Mouse (Mus musculus) large intestine, adult 2 months (tissue): Measurements from ENCODE around the gene Fam198b. TPM values are rescaled to one million over a fixed set of nuclear protein-coding genes. Genes with fewer than 3 reads are reported as not detected.
"Not testable (repeated sequence)": the region's sequence is repeated elsewhere in the genome, so short reads cannot be mapped to it uniquely, and the experiment has no call there.

Source experiments
- DNase-seq: peaks from one replicate; pipeline ENCODE4 v3.0.0-alpha.2; 2012; ENCODE audit warnings: low read depth, low spot score
- WGBS: fragments of 180-500 bp; shearing (Covaris S2); methylation state at CpG from one replicate; pipeline ENCODE4 v1.1.7; 2018; 5-methylcytosine and 5-hydroxymethylcytosine counted together
- polyA plus RNA-seq: library from polyadenylated mRNA; depleted of rRNA; stranded (reverse); fragments of >200 nt; gene quantifications from 2 replicates; pipeline ENCODE4 v1.2.3, GENCODE M21; 2012

Fam198b gene
- polyA plus RNA-seq, 1 experiment = 2.6 TPM

DNA sequence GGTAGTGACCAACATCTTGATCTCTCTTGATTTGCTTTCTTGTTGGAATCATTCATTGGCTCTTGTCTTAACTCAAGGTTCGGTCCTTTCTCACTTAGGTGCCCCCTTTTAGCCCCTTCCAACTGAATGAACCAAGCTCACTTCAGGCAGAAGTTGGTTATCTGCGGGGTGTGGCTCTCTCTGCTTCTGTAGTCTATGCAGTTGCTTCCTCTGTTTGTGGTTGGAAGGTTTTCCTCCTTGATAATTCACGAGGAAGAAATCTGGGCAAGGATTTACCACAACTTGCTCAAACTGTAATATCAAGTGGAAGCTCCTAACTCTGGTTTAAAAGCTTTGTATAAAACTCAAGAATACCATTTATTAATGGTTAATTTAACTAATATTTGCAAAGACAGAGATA lies 26.8 kb downstream of the Fam198b start:
- WGBS = 54% methylated on average over 3 of the region's 3 CpGs
- DNase-seq = no peak

DNA sequence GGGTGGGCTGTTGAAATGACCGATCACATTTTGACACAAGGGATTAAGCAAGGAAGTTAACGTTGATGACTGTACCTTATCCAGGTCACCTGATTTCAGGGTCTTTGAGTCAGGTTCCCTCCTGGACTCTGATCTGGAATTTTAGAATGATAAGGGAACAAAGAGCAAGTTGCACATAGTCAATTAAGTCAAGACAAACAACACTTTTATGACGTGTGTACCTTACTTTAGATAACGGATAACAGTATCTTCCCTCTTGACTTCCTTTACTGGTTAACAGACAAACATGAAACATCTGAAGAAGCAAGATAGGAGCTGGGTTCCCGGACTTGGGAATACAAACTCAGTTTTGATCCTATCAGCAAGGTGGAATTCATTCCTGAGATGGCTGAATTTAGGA lies 29.7 kb downstream of the Fam198b start:
- 34% methylated on average over 5 of the region's 5 CpGs for WGBS
- DNase-seq = no peak

DNA sequence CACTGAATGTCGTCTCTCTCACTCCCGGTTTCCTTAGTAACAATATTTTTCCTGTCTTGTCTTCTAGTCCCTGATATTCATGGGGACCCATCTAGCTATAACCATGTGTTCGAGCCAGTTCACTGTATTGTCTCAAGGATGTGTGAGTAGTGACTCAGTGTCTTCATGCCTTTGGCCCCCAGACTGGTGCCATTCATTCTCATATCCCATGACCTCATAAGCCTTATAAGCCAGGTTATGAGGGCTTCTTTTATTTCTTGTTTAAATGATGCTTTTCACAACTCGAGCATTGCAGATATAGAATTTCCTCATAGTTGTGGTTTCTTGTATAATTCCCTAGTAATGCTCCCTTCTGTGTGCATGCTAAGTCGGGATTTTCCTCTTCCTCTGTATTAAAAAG lies 31.9 kb downstream of the Fam198b start:
- no peak for DNase-seq
- 90% methylated on average over 5 of the region's 5 CpGs for WGBS

DNA sequence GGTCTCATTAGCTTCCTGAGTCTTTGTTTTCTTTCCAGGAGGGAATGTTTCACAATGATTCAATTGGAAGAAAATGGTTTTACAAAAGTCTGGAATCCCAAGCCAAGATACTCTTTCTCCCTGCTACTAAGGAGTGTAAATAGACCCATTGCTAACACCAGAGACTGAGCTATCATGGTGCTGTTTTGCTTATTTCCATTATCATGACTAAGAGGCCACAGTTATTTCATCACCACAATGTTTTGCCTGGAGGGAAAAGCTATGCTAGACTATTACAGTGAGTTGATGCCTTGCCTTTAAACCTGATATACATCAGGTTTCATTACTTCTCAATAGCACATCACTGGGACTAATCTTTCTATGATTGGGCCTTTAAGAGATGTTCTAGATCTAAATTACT lies 34.4 kb downstream of the Fam198b start:
- DNase-seq = no peak

DNA sequence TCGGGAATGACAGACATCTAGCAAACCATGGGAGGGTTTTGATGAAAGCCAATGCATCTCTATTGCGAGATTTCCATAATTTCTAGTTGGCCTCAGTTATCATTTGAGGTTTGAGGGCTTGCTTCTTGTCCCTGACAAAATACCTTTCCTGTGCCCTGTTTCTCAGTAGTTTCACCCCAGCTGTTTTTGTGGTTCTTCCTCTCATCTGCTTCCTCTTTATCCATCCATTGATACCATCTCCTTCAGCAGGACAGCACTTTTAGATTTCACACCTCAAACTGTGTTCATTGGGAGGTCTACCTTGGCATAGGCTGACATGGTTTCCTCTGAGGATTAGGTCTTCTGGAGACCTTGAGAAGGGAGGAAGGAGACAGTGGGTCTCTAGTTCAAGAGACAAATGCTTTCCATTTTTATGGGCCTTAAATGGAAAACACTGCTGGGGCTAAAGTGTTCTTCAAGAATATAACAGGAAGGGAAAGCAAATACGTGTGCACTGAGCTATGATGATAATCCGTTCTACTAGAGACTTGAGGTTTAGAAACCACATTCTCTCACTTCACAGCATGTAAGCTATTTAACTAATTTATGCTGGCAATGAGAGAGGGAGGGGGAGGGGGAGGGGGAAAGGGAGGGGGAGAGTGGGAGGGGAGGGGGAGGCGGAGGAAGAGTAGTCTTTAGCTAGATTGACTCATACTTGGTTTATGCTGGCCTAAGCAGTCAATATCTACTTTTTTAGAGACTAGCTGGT lies 41.8 kb downstream of the Fam198b start:
- DNase-seq = no peak
- 77% methylated on average over 5 of the region's 5 CpGs for WGBS

DNA sequence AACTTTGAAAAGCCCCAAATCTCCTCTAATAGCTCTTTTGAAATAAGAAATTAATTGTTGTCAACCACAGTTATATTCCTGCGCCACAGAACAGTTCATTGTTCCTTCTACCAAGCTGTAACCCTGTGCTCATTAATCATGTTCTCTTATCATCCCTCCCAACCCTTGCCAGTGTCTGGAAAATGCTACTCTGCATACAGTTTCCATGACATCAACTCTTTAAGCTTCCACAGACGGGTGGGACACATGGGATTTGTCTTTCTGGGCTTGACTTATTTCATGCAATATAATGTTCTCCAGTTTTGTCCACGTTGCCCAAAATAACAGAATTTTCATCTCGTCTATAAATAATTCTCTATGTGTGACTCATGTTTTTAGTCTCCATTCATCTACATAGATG lies 42.7 kb downstream of the Fam198b start:
- WGBS = 71% methylated on average over 4 of the region's 4 CpGs

DNA sequence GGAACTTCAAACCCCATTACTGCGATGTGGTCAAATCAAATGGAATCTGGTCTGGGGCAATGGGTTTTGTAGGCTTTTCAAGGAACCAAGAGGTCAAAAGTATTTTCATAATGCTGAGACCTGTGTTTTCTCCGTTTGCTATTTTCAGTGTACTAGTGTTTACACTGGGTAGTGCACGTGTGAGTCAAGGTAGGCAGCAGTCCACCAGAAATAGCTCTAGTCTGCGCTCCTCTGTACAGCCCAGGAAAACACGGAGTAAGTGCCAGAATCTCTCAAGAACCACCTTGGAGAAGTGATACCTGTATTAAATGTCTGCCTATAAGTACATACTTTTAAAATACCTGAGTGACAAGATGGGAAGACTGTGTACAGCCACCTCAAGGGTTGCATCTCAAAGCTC lies 44.1 kb downstream of the Fam198b start:
- no peak for DNase-seq
- 72% methylated on average over 5 of the region's 5 CpGs for WGBS

More for the DNA sequence above, 42.7 kb downstream of the Fam198b start:
- no peak for DNase-seq

DNA sequence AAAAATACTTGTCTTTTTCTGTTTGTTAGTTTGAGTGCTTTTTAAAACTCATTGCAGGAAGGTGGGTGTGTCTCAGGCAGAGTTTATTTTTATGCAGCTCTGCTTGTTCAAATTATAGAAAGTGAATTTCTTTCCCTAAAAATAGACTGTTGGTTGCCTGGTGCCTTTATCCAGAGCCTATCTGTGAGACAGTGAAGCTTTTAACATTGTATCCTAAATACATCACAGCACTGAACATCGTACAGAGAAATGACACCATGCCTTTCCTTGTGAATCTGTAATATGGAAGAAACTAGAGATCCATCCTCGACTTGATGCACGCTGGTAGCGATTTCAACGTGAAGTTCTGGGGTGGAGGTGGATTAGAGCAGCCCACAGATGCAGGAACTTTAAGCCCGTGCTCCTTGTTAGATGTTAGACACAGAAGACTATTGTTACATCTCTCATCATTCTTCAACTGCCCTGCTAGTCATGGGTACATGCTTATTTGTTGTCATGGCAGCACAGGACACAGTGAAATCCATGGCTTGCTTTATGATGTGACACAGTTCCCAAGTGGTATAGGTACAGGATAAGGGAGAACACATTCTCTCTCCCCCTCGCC lies 45.9 kb downstream of the Fam198b start:
- 58% methylated on average over 7 of the region's 7 CpGs for WGBS
- no peak for DNase-seq

DNA sequence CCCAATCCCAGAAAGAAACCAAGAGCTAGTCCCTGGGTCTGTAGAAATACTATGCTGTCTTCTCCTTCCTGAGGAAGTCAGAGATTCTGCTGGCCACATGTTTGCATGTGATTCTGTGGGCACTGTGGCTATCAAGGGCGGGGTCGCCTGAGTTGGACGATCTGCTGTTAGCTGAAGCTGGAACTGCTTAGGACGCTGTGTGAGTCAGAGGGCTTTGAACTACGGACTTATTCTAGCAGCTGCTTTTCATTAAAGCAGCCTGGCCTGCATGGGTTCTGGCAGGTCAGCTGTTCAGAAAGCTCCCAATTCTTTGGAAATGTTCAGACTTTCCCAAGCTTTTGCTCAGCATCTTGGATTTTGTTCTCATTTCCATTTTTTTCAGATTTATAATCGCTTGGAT lies 51.9 kb downstream of the Fam198b start:
- DNase-seq = no peak
- 34% methylated on average over 6 of the region's 6 CpGs for WGBS

DNA sequence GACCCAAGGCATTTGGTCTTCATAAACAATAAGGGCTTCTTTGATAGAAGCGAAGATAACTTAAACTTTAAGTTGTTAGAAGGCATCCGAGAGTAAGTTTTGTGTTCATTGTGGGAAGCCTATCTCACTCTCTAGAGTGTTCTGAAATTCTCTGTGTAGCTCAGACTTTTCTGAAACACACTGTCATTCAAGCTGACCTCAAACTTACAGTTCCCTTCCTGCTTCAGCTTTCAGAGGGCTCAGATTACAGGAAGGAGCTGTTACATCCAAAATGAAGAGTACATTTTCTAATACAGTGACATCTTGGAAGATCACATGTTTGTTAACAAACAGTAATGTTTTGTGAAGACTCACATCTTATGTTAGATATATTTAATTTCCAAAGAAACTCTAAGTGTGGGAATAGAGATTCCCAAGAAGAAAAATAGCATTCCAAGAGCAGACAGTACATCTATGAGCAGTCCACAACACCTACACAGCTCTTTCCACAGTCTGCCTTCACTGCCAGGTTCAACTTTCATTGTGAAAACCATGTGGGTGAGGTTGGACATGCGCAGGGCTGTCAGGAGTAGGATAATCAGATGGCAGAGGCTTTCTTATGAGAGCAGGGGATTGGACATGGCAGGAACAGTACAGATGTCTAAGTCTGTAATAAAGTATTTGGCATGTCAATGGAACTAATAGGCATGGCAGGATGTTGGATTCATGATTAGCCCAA lies 52.6 kb downstream of the Fam198b start:
- no peak for DNase-seq
- 78% methylated on average over 3 of the region's 3 CpGs for WGBS

DNA sequence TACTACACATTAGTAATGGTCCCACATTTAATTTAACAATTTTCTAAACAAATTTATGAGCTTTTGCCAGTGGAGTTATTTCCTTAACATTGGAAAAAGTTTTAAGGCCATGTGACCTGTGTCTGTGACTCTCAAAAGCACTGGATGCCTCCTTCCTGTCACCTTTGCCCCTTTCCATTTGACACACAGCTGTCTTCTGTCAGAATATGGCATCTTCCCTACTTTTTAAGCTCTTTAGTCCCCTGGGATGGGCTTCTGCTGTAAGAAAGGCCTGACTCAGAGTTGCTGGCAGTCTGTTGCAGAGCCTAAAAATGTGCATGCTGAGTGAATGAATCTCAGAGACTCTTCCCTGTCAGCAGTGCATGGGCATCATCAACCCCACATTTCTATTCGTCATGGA lies 63.4 kb downstream of the Fam198b start:
- WGBS = 62% methylated on average over 1 of the region's 1 CpGs
- DNase-seq = no peak

DNA sequence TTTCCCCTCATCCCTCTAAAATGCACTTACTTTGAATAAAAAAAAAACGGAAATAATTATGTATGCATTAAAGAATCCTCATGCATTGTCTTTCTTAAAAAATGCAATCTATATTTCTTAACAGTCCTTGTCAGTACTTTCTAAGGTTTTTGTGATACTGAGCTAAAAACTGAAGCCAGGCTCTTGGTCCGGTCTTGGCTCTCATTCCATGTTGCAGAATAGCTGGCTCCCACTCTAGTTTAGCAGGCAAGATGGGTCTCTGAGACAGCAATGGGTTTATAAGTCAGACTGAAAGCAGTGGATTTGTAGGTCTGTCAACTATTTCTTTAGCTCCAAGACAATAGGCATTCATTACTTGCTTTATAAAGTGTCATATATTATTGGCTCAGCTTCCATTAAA lies 63.8 kb downstream of the Fam198b start:
- WGBS = 69% methylated on average over 2 of the region's 2 CpGs
- no peak for DNase-seq

DNA sequence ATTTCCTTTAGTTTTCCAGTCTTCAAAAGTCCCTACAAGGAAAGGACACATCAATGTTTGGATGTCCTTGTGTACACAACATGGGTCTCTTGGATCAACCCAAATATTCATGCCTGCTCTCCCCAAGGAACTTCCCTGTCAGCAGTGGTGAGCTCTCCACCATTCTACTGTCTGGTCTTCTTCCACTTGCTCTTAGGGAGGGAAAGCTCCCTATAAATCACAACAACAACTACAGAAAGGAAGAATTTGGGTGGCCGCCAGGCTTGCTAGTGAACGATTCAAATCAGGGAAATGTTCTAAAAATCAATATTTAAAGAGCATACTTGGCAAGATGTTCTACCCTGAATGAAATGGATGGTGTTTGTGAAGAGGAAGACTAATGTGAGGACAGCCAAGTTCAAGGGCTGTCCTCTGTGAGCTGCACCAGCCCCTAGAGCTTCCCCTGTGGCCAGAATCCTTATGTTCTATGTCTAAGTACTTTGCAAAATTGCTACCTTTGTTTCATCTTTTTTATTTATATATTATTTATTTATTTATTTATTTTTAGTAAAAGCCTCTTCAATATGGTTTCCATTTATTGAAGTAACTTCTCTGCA lies 68.9 kb downstream of the Fam198b start:
- DNase-seq = no peak
- WGBS = 46% methylated on average over 2 of the region's 2 CpGs

DNA sequence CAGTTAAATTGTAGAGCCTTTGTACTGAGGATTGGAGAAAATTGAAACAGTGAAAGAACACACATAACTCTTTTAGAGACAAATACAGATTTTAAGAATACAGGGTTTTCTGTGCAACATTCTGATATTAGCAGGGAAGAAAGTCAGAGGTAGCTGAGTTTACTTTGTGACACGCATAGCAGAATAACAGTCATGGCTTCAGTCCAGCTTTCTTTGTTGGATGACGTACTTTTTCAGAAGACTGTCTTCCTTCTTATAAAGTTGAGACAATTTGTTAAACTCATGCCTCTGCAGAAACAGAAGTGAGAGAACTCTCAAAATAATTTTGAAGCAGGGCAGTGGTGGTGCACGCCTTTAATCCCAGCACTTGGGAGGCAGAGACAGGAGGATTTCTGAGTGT lies 70.9 kb downstream of the Fam198b start:
- no peak for DNase-seq
- WGBS = 68% methylated on average over 3 of the region's 3 CpGs

DNA sequence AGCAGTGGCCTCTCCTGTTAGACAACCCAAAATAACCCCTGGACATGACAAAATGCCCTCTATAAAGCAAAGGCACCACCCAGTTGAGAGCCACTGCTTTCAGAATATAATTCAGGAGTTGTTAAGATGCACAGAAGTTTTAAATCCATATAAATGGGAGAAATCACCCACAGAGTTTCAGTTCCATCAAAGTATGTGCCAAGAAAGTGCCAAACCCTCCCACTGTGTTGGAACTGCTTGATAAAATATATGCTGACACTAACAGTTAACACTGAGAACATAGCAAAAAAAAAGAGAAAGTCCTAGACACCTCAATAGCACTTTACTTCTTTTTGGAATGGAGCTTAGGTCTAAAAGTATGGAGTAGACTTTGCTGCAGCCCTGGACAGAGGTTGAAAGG lies 72.5 kb downstream of the Fam198b start:
- DNase-seq = no peak

DNA sequence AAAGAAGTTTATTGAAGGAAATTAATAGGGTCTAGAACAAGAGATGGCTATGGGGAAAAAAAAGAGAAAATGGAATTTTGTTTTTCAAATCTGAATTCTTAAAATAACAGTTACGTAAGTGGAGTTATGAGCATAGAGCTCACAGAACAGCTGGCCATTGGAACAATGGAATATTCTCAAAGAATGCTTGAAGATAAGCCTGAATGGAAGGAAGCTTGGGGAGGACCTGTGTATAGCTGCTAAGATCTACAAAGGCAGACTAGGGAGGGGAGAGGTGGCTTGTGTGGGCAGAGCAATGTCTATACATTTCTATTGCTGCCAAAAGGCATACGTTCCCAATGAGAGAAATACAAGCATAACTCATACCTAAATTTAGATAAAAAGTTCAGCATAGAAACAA lies 73.4 kb downstream of the Fam198b start:
- WGBS = 80% methylated on average over 2 of the region's 2 CpGs
- DNase-seq = no peak

DNA sequence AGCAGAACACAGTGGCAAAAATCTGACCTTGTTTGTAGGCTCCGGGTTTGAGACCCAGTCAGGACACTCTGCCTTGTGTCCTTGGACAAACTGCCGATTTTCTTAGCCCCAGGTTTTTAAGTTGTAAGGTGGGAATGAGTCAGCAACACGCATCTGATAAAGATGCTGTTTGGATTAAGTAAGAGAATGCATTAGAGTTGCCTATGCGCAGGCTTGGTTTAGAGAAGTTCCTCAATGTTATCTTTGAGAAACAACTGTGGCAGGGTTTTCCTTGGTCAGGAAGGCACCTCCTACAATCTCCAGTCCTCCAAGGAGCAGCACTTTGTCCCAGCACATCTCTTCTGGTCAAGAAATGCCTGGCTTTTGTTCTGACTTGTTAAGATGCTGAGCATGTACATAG lies 82.4 kb downstream of the Fam198b start:
- WGBS = 77% methylated on average over 4 of the region's 4 CpGs
- no peak for DNase-seq

DNA sequence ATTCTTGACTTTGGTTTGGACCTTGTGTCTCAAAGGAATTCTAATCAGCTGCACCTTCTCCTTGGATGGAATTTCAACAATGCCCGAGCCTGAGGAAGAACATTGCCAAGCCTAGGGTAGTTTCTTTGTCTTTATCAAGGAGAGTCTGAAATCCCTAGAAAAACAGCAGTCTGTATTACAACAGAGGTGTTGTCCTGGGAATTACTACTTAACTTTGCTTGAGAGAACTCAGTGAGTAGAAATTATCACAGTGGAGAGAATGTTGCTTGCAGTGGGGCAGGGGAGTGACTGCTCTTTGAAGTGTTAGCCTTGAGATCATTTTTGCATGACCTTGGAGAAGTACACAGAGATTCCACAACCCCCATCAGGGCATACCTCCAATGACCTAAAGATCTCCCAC lies 83.0 kb downstream of the Fam198b start:
- WGBS = 50% methylated on average over 1 of the region's 1 CpGs
- no peak for DNase-seq

DNA sequence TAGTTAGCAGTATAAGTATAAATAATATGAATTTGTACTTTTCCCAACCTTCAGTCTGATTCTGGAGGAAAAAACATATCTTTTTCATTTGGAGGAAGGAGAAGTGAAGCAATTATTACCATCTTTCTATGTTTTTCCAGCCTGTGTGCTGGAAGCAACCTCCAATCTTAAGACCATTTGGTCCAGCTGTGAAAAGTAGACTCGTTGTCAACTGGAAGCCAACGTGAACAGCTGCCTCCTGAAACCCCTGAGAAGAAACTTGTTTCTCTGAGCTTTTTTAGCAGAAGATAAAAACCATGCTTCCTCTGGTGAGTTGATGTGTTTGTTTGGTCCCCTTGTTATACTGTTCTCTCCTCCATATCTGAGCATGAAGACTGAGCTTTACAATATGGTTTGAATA lies 84.1 kb downstream of the Fam198b start:
- DNase-seq = no peak
- WGBS = 60% methylated on average over 2 of the region's 2 CpGs

DNA sequence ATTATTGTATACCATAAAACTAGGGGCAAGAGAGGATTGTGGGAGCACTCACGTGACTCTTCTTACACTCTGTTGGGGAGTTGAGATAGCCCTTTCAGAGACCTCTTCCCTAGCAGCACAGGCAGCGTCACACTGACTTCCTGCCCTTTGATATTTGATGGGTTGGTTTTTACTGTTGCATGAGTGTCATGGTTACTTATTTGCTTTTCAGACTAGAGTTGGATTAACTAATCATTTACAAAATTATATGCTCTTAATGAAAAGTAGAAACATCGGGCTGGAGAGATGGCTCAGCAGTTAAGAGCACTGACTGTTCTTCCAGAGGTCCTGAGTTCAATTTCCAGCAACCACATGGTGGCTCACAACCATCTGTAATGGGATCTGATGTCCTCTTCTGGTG lies 85.2 kb downstream of the Fam198b start:
- WGBS = 60% methylated on average over 3 of the region's 3 CpGs
- not testable (repeated sequence) for DNase-seq

DNA sequence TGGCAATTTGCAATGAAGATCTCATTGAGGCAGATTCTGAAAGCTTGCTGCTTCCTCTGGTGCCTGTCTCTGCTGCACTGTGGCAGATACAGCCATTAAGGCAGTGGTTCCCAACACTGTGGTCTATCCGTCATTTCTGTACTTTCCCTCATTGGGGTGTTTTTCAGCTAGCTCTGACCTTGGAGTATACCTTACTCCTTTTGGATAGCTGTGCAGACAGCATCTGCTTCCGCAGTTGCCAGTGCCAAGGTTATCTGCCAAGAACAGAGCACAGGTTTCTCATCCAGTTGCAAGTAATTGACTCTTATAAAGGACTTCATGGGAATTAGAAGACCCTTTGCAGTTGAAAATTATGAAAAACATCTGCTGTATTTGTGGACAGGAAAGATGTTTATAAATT lies 85.7 kb downstream of the Fam198b start:
- DNase-seq = no peak
- WGBS = 76% methylated on average over 2 of the region's 2 CpGs
